Mouse (Mus musculus): ENCODE data around the gene Sh3glb1.
"Not testable (repeated sequence)": the region's sequence is repeated elsewhere in the genome, so short reads cannot be mapped to it uniquely, and the experiment has no call there.

DNA sequence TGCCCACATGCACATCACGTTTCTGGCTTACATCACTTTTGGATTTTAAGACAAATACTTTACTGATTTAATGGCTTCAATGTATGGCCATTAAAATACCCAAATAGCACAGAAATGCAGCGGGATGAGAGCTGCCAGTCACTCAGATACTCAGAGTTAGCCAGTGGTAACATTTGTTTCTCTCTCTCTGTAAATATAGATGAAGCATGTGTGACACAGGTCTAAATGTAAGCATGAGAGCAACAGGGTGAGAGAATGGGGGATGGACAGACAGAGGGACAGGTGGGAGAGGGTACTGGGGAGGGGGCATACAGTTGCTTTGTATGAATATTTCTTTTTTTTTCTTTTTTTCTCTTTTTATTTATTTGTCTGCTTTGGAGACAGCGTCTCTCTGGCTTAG lies 2.4 kb upstream of the Sh3glb1 start:
- not testable (repeated sequence) for TF ChIP-seq TAL1 (conservative IDR thresholded peaks at IDR 0.05; ENCODE audit: low read depth, low read length); GATA1 (IDR thresholded peaks at IDR 0.05; ENCODE audit: borderline replicate concordance, low read length); CTCF (IDR thresholded peaks at IDR 0.05; ENCODE audit: low read depth, low read length)
